ENCODE assay signal across 25 mouse cellular contexts in genomic region chr16:93365236-93365951, GRCm38 (mm10).
A peak's percentile ranks its signal among the peaks of the same experiment; 100 is the strongest.
DNase-seq lines count a peak whose midpoint lies in the region; ATAC-seq lines count a peak whose summit lies in the region.
"Had no signal": no experiment of that assay in that cellular context is flagged by ENCODE, and none has a peak within 500 bp of the region (broad histone marks: within the 10 kb centered on the region; RNA-seq: fewer than 3 reads in every experiment).

No protein-coding gene starts in this region.

- WGBS in liver, embryonic 11.5 days = 39% methylated on average over 3 of the region's 3 CpGs
- WGBS in liver, embryonic 16.5 days (ENCODE audit: insufficient replicate concordance) = 35% methylated on average over 3 of the region's 3 CpGs

- peak overlapping the region; percentile 24 for H3K4me2 ChIP-seq in liver, embryonic 11.5 days
- no peak overlapping the region; the same call in 1 of the 2 replicates for H3K4me2 ChIP-seq in liver, embryonic 16.5 days (ENCODE audit: low read depth, low read length)
- H3K4me2 ChIP-seq: hindbrain, embryonic 12.5 days; midbrain, embryonic 12.5 days; neural tube, embryonic 12.5 days had no signal

- intact Hi-C loops in gastrocnemius, postnatal 14 days (cut with DNase I; ENCODE audit: low total_unique reads) = no loop called here

- H3K9ac ChIP-seq in liver, embryonic 11.5 days (ENCODE audit: low read depth, low read length) = peak overlapping the region; percentile 15; the same call in 1 of the 2 replicates
- H3K9ac ChIP-seq in liver, embryonic 16.5 days (ENCODE audit: low read depth, low read length) = no peak overlapping the region
- H3K9ac ChIP-seq: hindbrain, embryonic 12.5 days; midbrain, embryonic 12.5 days; neural tube, embryonic 12.5 days had no signal

- peaks cover 6% of the 10 kb centered on the region; the same call in 1 of the 2 replicates for H3K4me1 ChIP-seq in liver, embryonic 11.5 days (replicated peaks; ENCODE audit: control insufficient read depth, insufficient read depth, low read length)
- no peaks in the 10 kb centered on the region; the same call in 1 of the 2 replicates for H3K4me1 ChIP-seq in liver, embryonic 16.5 days (ENCODE audit: control insufficient read depth, low read depth, low read length)
- H3K4me1 ChIP-seq: neural tube, embryonic 12.5 days had no signal

- H3K27me3 ChIP-seq in liver, embryonic 11.5 days (replicated peaks; ENCODE audit: control insufficient read depth, insufficient read depth, low read length) = no peaks in the 10 kb centered on the region
- H3K27me3 ChIP-seq in liver, embryonic 16.5 days (ENCODE audit: control insufficient read depth, insufficient read depth, low read depth, low read length) = no peaks in the 10 kb centered on the region
- H3K27me3 ChIP-seq: CH12.LX; hindbrain, embryonic 12.5 days; midbrain, embryonic 12.5 days; neural tube, embryonic 12.5 days had no signal

- no peaks in the 10 kb centered on the region for H3K9me3 ChIP-seq in liver, embryonic 11.5 days (ENCODE audit: control insufficient read depth, low read length)
- no peaks in the 10 kb centered on the region for H3K9me3 ChIP-seq in liver, embryonic 16.5 days (replicated peaks; ENCODE audit: control insufficient read depth, low read length)
- H3K9me3 ChIP-seq: hindbrain, embryonic 12.5 days; megakaryocyte, embryonic 14.5 days; midbrain, embryonic 12.5 days; neural tube, embryonic 12.5 days had no signal

- no peaks in the 10 kb centered on the region for H3K36me3 ChIP-seq in liver, embryonic 11.5 days (ENCODE audit: control insufficient read depth, insufficient read depth, low read length)
- H3K36me3 ChIP-seq in liver, embryonic 16.5 days (ENCODE audit: control insufficient read depth, insufficient read depth) = no peaks in the 10 kb centered on the region
- H3K36me3 ChIP-seq: hindbrain, embryonic 12.5 days; midbrain, embryonic 12.5 days; neural tube, embryonic 12.5 days had no signal

- 0 out of 2 replicates have a peak overlapping the region, but pooled peaks have one; percentile 27 for H3K27ac ChIP-seq in liver, embryonic 11.5 days (ENCODE audit: low read depth, low read length)
- peak overlapping the region; percentile 45 for H3K27ac ChIP-seq in liver, embryonic 16.5 days (ENCODE audit: low read length)
- H3K27ac ChIP-seq: hindbrain, embryonic 12.5 days; midbrain, embryonic 12.5 days; neural tube, embryonic 12.5 days had no signal

- no peak overlapping the region for H3K4me3 ChIP-seq in liver, embryonic 11.5 days (ENCODE audit: low read depth, low read length)
- H3K4me3 ChIP-seq in liver, embryonic 16.5 days (ENCODE audit: low read depth, low read length) = no peak overlapping the region
- H3K4me3 ChIP-seq: hindbrain, embryonic 12.5 days; megakaryocyte, embryonic 14.5 days; midbrain, embryonic 12.5 days; myocyte; neural tube, embryonic 12.5 days had no signal

- peak; percentile 68 for DNase-seq in c-Kit-negative CD71-positive TER-119-positive erythroid progenitor cells, embryonic 14.5 days (ENCODE audit: low read depth, low spot score)
- DNase-seq in c-Kit-positive CD71-positive TER-119-positive erythroid progenitor cells, embryonic 14.5 days (ENCODE audit: low spot score) = peak; percentile 68
- DNase-seq in liver, embryonic 11.5 days (ENCODE audit: low spot score) = no peak
- DNase-seq in urinary bladder, postnatal 36 days (ENCODE audit: low spot score in 2 of 2) = no peak
- DNase-seq in gastrocnemius, postnatal 14 days = no peak
- DNase-seq in adrenal gland, postnatal 25 days = no peak
- DNase-seq: adrenal gland, adult 8-10 months; B cell, adult 2 months; cerebellum, adult 2 months; cerebellum, postnatal 14 days; gastrocnemius, postnatal 25 days; heart, adult 11 months; kidney, adult 9 months; kidney, postnatal 10 days; lung, postnatal 36 days; right cerebral cortex, adult 18-20 months; thymus, postnatal 4 days had no signal

- peak; percentile 85 for ATAC-seq in liver, embryonic 11.5 days (replicated peaks; ENCODE audit: low FRiP score)
- ATAC-seq in liver, embryonic 16.5 days (ENCODE audit: low read depth) = peak; percentile 73
- ATAC-seq: forebrain, embryonic 14.5 days had no signal

Comparison
In these comparisons a context has a peak if more than half of its experiments do, and no peak if none do; other contexts are left out.
1. DNase-seq: peak in c-Kit-negative CD71-positive TER-119-positive erythroid progenitor cells, embryonic 14.5 days (single experiment) and c-Kit-positive CD71-positive TER-119-positive erythroid progenitor cells, embryonic 14.5 days (single experiment); none in liver, embryonic 11.5 days (single experiment), urinary bladder, postnatal 36 days (0 of 2), gastrocnemius, postnatal 14 days (single experiment) and adrenal gland, postnatal 25 days (single experiment).